In genomic region chr16:5311456-5311855, GRCm38 (mm10) we compare ENCODE assay signal across 23 mouse cellular contexts.
"Had no signal": no experiment of that assay in that cellular context is flagged by ENCODE, and none has a peak within 500 bp of the region (broad histone marks: within the 10 kb centered on the region; RNA-seq: fewer than 3 reads in every experiment).

No protein-coding gene starts in this region.

- H3K4me1 ChIP-seq: limb, embryonic 12.5 days; liver, embryonic 13.5 days had no signal

- H3K4me3 ChIP-seq: gastrocnemius, adult 2 months; heart, adult 2 months; heart, embryonic 13.5 days; heart, embryonic 15.5 days; hindbrain, embryonic 10.5 days; hindbrain, embryonic 12.5 days; intestine, embryonic 15.5 days; layer of hippocampus, adult 2 months; left cerebral cortex, adult 2 months; limb, embryonic 10.5 days; limb, embryonic 12.5 days; liver, embryonic 13.5 days had no signal

- H3K36me3 ChIP-seq: heart, embryonic 13.5 days; heart, embryonic 15.5 days; hindbrain, embryonic 10.5 days; hindbrain, embryonic 12.5 days; intestine, embryonic 15.5 days; limb, embryonic 10.5 days; limb, embryonic 12.5 days; liver, embryonic 13.5 days had no signal

- H3K9me3 ChIP-seq: heart, embryonic 13.5 days; heart, embryonic 15.5 days; hindbrain, embryonic 10.5 days; hindbrain, embryonic 12.5 days; intestine, embryonic 15.5 days; limb, embryonic 10.5 days; limb, embryonic 12.5 days; liver, embryonic 13.5 days had no signal

- H3K27ac ChIP-seq: gastrocnemius, adult 2 months; heart, adult 2 months; heart, embryonic 13.5 days; heart, embryonic 15.5 days; hindbrain, embryonic 10.5 days; hindbrain, embryonic 12.5 days; hindbrain, embryonic 14.5 days; intestine, embryonic 15.5 days; layer of hippocampus, adult 2 months; left cerebral cortex, adult 2 months; limb, embryonic 10.5 days; limb, embryonic 12.5 days; liver, embryonic 13.5 days had no signal

- DNase-seq: gastrocnemius, adult 2 months; gastrocnemius, postnatal 10 days; gastrocnemius, postnatal 25 days; heart, adult 2 months; heart, postnatal 14 days; heart, postnatal 36 days; kidney, adult 18-20 months; kidney, adult 8-10 months; kidney, postnatal 10 days; kidney, postnatal 25 days; kidney, postnatal 4 days; liver; liver, embryonic 13.5 days had no signal
